18 mouse cellular contexts compared by ENCODE assay signal in genomic region chr11:12000293-12000910, GRCm38 (mm10). TPM values are rescaled to one million over a fixed set of nuclear protein-coding genes. Genes with fewer than 3 reads are reported as not detected.
DNase-seq lines count a peak whose midpoint lies in the region; ATAC-seq and TF ChIP-seq lines count a peak whose summit lies in the region.
"Had no signal": no experiment of that assay in that cellular context is flagged by ENCODE, and none has a peak within 500 bp of the region (broad histone marks: within the 10 kb centered on the region; RNA-seq: fewer than 3 reads in every experiment).

No protein-coding gene starts in this region.

- no peaks in the 10 kb centered on the region for H3K36me3 ChIP-seq in kidney, postnatal 0 days (ENCODE audit: insufficient read depth, low read length)
- H3K36me3 ChIP-seq: embryonic facial prominence, embryonic 15.5 days; heart, embryonic 15.5 days; hindbrain, embryonic 13.5 days had no signal

- no peak overlapping the region for H3K4me3 ChIP-seq in gastrocnemius, adult 2 months
- no peak overlapping the region for H3K4me3 ChIP-seq in kidney, postnatal 0 days (replicated peaks; ENCODE audit: low read depth, low read length)
- H3K4me3 ChIP-seq: embryonic facial prominence, embryonic 15.5 days; erythroblast, embryonic 14.5 days; forebrain, embryonic 10.5 days; heart, embryonic 15.5 days; hindbrain, embryonic 13.5 days had no signal

- TF ChIP-seq CTCF in gastrocnemius, adult 2 months (IDR thresholded peaks at IDR 0.05): no peak
- no peak for TF ChIP-seq CTCF in kidney, postnatal 0 days (IDR thresholded peaks at IDR 0.05; ENCODE audit: low read depth)

- no peak for ATAC-seq in kidney, postnatal 0 days (replicated peaks; ENCODE audit: low FRiP score, low read depth)
- ATAC-seq: forebrain, embryonic 14.5 days; hindbrain, postnatal 0 days had no signal

- H3K27ac ChIP-seq in gastrocnemius, adult 2 months: peak overlapping the region; percentile 12; the same call in 1 of the 2 replicates
- H3K27ac ChIP-seq in kidney, postnatal 0 days: 0 out of 2 replicates have a peak overlapping the region, but pooled peaks have one; percentile 2
- H3K27ac ChIP-seq: embryonic facial prominence, embryonic 15.5 days; forebrain, embryonic 10.5 days; hindbrain, embryonic 13.5 days; hindbrain, postnatal 0 days had no signal

- no peaks in the 10 kb centered on the region for H3K4me1 ChIP-seq in kidney, postnatal 0 days (replicated peaks; ENCODE audit: insufficient read depth, low read length)
- H3K4me1 ChIP-seq: embryonic facial prominence, embryonic 15.5 days; forebrain, embryonic 10.5 days; hindbrain, embryonic 13.5 days had no signal

- no peak for DNase-seq in gastrocnemius, adult 2 months
- no peak for DNase-seq in gastrocnemius, postnatal 14 days
- peak; percentile 40 for DNase-seq in kidney, postnatal 0 days (ENCODE audit: low spot score)
- no peak for DNase-seq in kidney, adult 11 months
- peak; percentile 54 for DNase-seq in adipocyte (ENCODE audit: low spot score)
- no peak for DNase-seq in spleen, adult 12 weeks (ENCODE audit: low spot score)
- DNase-seq: cerebellum, adult 2 months; cerebellum, postnatal 14 days; embryo, embryonic 11 days; heart, postnatal 14 days; kidney, adult 9 months had no signal

- no peaks in the 10 kb centered on the region for H3K9me3 ChIP-seq in kidney, postnatal 0 days (replicated peaks; ENCODE audit: low read length)
- H3K9me3 ChIP-seq: embryonic facial prominence, embryonic 15.5 days; forebrain, embryonic 10.5 days; heart, embryonic 15.5 days; hindbrain, embryonic 13.5 days had no signal

- WGBS in kidney, postnatal 0 days: 86% methylated on average over 4 of the region's 4 CpGs

- H3K27me3 ChIP-seq in kidney, postnatal 0 days (ENCODE audit: insufficient read depth, low read length): no peaks in the 10 kb centered on the region
- H3K27me3 ChIP-seq: embryonic facial prominence, embryonic 15.5 days; heart, embryonic 15.5 days; hindbrain, embryonic 13.5 days had no signal

- H3K9ac ChIP-seq in kidney, postnatal 0 days (ENCODE audit: low read depth, low read length): no peak overlapping the region
- H3K9ac ChIP-seq: embryonic facial prominence, embryonic 15.5 days; heart, embryonic 15.5 days; hindbrain, embryonic 13.5 days had no signal

- intact Hi-C loops in gastrocnemius, adult 2 months (cut with DNase I): no loop called here
- intact Hi-C loops in gastrocnemius, postnatal 14 days (cut with DNase I; ENCODE audit: low total_unique reads): no loop called here

- no peak overlapping the region for H3K4me2 ChIP-seq in kidney, postnatal 0 days (ENCODE audit: low read length)
- H3K4me2 ChIP-seq: embryonic facial prominence, embryonic 15.5 days; heart, embryonic 15.5 days; hindbrain, embryonic 13.5 days had no signal

RNA-seq across cellular contexts. Expression of gene Grb10, which starts 38.1 kb away (rescaled TPM):
- 10 to 100 TPM; 27.9 to 59.3 TPM for total RNA-seq in gastrocnemius, adult 2 months (2021)
- total RNA-seq in gastrocnemius, postnatal 14 days (2021): 100 to 1,000 TPM; 245 to 266 TPM
- 142 and 158 TPM in 2 replicates for polyA plus RNA-seq in kidney, postnatal 0 days (2015; fragmentation: Nextera tagmentation; extraction: Ambion mirVana)

Comparison
In these comparisons a context has a peak if more than half of its experiments do, and no peak if none do; other contexts are left out.
1. DNase-seq: peak in kidney, postnatal 0 days (single experiment) and adipocyte (single experiment); none in gastrocnemius, adult 2 months (single experiment), gastrocnemius, postnatal 14 days (single experiment), kidney, adult 11 months (single experiment) and spleen, adult 12 weeks (single experiment).
2. RNA of gene Grb10, which starts 38.1 kb away (total RNA-seq): 245 to 266 TPM in gastrocnemius, postnatal 14 days; 27.9 to 59.3 TPM in gastrocnemius, adult 2 months; every median in the first group is over 4 times any median in the second.